Mouse (Mus musculus) common myeloid progenitor, adult 5-6 weeks (primary cell): ENCODE data around the gene Hist2h4. TPM values are rescaled to one million over a fixed set of nuclear protein-coding genes. Genes with fewer than 3 reads are reported as not detected.

Experiments used
- ATAC-seq: replicated peaks from 2 replicates; pipeline ENCODE4 v1.8.0; 2016; ENCODE audit warnings: low read depth, mild to moderate bottlenecking, moderate TSS enrichment, inconsistent platforms; ENCODE audit not compliant: poor library complexity, severe bottlenecking
- total RNA-seq: library from RNA; stranded (forward); fragments of 200-1000, 187-1606 nt; gene quantifications from 2 replicates; pipeline ENCODE4 v1.2.3, GENCODE M21; 2017

Gene Hist2h4
- total RNA-seq, 1 experiment from 2014 or later: 120 TPM

DNA sequence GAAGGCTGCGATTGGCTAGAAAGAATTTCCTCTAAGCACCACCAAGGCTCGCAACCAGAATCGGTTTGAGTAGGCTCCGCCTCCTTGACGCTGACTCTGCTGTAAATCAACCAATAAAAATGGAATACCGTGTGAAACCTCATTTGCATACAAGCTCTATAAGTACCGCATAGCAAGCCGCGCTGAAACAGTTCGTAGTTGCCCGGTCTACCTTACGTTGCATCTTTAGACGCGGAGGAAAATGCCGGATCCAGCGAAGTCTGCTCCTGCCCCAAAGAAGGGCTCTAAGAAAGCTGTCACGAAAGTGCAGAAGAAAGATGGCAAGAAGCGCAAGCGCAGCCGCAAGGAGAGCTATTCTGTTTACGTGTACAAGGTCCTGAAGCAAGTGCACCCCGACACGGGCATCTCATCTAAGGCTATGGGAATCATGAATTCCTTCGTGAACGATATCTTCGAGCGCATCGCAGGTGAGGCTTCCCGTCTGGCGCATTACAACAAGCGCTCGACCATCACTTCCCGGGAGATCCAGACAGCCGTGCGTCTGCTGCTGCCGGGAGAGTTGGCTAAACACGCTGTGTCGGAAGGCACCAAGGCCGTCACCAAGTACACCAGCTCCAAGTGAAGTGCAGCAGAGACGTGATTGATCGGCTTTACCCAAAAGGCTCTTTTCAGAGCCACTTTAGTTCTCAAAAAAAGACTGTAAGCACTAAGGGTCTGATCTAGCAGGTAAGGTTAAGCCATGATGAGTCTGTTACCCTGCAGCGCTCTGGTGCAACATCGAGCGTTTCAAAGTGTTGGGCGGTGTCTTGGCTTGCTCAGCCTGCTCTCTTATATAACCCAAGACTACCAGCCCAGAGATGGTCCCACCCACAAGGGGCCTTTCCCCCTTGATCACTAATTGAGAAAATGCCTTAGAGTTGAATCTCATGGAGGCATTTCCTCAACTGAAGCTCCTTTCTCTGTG is 6.7 kb upstream of the Hist2h4 start, which contains the start of gene Hist2h2bb:
Gene Hist2h2bb (plus strand): TSS at position 242 of the 964 bp plus-strand sequence.
- peak; percentile 85 for ATAC-seq

DNA sequence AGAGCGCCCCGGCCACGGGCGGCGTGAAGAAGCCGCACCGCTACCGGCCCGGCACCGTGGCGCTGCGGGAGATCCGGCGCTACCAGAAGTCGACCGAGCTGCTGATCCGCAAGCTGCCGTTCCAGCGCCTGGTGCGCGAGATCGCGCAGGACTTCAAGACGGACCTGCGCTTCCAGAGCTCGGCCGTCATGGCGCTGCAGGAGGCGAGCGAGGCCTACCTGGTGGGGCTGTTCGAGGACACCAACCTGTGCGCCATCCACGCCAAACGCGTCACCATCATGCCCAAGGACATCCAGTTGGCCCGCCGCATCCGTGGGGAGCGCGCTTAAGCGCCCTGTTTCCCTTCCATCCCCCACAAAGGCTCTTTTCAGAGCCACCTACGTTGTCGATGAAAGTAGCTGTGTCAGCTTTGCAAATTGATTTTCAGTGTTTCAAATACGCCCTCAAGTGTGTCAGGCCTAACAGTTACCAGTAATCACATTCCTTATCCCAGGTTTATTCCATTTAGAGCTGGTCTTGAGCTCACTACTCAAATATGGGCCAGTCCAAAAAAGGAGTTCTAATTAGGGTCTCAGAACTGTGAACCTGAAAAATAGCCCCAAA is 5.8 kb upstream of the Hist2h4 start:
- peak; percentile 10; the same call in 1 of the 2 replicates for ATAC-seq

DNA sequence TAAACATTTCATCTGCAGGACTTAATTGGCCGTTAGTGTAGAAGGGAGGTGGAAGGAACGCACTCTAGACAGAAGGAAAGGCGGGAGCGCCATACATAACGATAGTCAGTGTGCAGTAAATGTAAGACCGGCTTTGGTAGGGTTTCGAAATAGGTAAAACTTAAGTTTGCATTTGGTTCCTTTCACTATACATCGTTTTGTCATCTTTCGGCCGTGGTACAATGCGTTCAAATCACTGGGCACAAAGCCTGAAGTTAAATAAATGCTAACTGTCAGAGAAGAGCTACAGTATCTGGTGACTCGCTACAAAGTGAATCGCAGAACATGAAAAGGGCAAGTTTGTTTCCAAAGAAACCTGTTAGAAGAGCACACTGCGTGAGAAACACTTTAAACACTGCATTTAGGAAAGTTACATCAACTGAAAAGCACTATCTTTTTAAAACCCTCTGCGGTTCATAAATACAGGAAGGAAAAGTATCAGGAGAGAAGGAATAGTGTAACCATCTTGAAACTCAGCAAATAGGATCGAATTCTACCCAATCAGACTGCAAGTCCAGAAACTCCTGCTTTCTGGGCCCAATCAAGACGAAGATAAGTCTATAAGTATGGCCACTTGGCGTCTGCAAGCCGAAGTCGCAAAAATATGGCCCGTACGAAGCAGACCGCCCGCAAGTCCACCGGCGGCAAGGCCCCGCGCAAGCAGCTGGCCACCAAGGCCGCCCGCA is 5.1 kb upstream of the Hist2h4 start, which contains the start of gene Hist2h3b:
Gene Hist2h3b (plus strand): TSS at position 604 of the 725 bp plus-strand sequence.
- ATAC-seq: peak; percentile 31

DNA sequence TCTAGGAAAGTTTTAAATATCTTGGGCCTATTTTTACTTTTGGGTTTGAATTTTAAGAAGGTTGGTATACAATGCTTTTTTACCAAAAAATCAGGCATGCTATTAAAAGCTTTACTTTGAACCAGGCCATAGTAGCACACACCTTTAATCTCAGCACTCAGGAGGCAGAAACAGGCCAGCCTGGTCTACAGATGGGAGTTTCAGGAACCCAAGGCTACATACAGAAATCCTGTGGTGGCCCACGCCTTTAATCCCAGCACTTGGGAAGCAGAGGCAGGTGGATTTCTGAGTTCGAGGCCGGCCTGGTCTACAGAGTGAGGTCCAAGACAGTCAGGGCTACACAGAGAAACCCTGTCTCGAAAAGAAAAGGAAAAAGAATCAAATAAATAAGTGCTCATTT is 4.4 kb upstream of the Hist2h4 start:
- no peak for ATAC-seq

DNA sequence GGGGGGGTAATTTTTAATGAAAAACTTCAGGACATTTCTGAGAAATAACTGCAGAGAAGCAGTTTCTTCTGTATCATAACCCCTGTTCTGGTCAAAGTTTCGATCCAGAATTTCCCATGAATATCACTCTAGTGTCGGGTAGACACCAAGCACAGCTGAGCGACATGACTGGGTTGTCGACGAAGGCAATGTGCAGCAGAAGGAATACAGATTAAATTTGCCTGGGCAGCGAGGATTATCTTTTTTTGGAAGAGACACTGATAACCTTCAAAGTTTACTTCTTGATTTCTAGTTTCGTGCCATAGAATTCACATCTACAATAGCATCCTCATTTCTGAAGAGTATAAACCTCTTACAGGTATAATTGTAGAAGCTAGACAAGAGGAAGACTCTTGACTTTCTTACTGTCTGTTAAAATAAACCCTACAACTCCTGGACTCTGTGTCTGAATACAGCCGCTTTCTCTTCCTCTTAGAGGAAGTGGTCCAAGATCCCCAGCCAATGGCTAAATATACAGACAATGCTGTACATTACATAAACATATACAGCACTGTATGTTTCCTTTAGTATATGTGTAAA is 3.1 kb upstream of the Hist2h4 start:
- no peak for ATAC-seq

DNA sequence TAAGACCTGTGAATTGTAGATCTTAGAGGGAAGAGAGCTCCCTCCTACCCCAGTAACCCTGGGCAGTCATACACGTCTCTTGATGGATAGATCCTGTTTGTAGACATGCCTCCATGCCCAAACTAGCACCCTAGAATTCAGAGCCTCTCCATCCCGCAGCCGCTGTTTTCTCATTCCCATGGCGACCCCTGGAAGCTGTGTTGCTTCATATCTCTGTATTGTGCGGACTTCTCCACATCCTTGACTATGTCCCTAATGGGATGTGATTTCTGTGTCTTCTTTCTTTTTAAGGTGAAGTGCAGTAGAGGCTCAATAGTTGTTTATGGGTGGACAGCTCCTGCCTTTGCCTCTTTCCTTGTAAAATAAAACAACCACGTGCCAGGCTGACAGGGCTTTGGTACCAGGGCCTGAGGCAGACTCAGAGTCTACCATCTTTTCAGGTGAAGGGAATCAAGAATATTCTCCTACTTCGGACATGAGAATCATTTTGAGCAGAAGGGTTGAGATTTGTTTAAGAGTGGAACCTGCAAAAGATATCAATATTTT is 1.4 kb upstream of the Hist2h4 start:
- ATAC-seq: no peak

DNA sequence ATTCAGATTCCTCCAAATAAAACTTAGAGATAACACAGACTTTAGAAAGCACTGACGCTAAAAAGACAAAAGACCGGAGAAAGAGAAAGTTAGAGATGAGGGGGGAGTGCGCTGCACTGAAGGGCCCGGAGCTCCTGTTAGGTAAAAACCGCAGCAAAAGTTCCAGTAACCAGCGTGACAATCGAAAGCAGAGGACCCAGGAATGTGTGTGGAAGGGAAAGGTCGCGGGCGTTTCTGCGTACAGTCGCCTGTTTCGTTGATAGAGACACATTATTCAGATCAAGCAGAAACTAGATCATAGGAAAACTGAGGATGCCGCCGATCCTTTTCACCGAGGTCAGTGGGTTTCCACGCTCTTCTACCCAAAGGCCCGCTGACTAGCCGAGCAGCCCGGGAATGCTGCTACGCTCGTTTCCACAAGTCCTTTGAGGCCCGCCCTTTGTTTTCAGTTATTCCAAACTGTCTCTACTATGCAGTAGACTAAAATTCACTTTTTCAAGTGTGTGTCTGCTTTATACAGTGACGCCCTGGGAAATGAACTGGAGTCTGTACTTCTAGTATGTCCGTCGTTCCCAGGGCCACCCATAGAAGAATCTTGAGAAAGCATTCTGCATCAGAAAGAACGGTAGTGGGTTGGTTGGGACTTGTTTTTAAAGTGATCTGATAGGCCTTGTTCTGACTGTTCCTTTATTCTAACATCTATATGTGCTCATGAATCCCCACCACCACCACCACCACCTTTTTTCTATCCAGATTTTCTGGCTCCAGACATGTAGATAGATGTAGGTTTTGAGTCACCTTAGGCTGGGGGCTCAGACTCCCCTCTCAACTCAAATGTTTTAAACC is 670 bp upstream of the Hist2h4 start:
- peak; percentile 35 for ATAC-seq

DNA sequence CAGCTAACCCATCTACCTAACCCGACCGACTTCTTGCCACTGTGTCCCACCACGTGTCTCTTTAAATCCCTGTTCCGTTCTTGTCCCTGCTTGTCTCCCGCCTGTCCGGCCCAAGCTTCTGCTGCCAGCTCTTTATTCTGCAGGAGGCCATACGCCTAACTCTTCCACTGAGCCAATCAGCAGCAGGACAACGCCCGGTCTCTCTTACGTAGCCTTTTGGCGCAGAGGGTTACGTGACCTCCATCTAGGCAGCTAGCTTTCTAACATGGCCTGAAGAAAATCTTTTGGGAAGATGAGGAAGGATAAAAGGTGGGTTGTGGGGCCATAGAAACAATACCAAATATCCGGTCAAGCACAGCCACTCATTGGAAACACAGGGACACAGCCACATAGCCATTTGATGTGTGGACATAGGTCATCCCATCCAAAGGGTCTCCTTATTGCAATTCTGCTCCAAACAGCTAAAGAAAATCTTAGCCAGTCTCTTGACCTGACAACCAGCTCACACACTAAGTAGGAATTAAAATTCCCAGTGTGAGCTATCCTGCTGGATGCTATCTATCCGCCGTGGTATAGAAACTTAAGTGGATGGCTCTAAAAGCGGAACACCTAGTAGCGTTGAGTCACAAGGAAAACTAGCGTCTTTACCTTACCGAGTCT is 765 bp downstream of the Hist2h4 start:
- ATAC-seq: peak; percentile 66

DNA sequence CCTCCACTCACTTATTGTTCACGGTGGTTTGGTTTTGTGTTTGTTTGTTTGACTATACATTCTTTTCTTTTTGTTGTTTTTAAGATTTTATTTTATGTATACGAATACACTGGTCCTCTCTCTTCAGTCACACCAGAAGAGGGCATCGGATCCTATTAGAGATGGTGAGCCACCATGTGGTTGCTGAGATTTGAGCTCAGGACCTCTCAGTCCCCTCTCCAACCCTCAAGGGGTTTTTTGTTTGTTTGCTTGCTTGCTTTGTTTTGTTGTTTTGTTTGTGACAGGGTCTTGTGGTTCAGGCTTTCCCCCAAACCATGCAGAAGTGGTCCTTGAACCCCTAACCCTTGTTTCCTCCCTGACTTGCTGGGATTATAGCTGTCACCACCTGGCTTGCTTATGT is 1.5 kb downstream of the Hist2h4 start:
- no peak for ATAC-seq

DNA sequence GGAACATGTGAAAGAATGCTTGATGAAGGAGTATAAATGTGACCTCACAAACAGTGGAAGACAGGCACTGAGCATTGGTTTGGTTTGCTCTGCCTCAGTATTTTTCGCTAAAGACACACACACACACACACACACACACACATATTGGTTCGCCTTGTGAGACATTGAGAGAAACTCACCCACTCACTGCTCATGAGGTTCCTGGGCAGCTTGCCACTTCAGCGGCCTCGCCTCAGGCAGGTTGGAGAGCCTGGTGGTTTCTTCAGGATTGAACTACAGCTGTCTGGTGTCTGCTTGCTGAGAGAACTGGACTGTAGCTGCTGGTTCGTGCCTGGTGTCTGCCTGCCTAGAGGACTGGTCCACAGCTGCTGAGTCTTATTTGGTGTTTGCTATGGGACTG is 2.9 kb downstream of the Hist2h4 start:
- ATAC-seq: no peak

DNA sequence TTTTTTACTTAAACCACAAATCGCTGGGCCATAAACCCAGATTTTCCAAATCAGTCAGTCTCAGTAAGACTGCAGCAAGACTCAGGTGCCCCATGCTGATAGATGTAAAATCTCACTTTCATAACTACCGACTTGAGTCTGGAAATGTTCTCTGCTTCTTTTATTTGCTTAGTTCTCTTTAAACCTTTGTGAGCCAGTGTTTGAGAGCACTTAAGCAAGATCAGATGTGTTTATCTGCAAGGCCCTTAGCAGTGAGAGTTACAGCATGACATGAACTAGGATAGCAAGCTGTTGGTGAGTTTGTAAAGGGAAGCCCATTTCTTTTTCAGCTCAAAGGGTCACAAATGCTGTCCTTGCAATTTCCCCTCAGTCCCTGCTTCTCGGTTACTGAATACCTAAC is 5.9 kb downstream of the Hist2h4 start:
- no peak for ATAC-seq

DNA sequence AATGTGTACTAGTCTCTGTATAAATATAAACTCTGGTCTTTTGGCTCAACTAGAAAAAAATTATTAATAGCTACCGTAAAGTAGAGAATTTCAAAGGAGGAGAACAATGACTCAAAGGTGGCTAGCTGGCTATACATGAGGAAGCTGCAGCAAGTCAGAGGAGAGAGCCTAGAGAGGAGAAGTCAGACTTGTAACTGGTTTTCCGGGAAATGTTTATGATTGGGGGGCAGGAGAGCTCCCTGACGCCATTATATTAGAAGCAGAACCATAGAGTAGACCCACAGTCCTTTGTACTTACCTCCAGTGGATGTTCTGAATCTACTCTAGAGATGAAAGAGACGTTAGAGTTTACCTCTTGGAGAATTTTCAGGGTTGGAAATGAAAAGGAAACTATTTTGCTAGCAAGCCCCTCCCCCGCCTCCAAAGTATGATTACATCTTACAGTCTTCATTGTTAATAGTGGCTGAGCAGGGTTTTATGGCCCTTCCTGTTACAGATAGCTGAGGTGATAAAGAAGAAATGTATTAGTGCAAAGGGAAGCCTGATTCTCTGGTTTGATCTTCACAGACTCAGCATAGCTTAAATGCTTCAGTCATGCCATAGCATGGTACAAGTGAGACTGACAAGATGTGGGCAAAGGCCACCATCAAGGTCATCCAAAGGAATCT is 7.1 kb downstream of the Hist2h4 start:
- ATAC-seq: no peak

DNA sequence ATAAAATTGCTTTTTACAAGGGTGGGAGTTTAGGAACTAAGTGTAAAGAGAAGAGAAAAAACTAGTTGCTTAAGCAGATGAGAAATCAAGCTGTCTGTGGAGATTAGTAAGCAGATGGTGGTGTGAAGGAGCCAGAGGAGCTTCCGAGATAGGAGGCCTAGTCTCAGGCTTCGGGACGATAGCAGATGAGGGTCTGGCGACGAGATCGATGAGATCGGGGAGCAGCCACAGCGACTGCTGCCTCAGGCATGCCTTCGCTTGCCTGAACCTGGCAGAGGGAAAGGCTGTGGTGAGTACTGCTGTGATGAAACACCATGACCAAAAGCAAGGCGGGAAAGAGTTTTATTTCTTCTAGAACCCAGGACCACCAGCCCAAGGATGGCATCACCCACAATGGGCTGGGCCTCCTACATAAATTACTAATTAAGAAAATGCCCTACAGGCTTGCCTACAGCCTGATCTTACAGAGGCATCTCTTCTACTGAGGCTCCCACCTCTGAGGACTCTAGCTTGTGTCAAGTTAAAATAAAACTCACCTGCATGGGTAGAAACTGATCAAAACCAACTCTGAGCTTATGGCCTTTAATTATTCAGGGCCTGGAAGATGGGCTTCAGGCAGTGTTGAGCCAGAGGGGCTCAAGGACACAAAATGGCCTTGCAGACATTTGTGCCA is 8.3 kb downstream of the Hist2h4 start:
- ATAC-seq: 0 out of 2 replicates have a peak, but pooled peaks have one; percentile 37

DNA sequence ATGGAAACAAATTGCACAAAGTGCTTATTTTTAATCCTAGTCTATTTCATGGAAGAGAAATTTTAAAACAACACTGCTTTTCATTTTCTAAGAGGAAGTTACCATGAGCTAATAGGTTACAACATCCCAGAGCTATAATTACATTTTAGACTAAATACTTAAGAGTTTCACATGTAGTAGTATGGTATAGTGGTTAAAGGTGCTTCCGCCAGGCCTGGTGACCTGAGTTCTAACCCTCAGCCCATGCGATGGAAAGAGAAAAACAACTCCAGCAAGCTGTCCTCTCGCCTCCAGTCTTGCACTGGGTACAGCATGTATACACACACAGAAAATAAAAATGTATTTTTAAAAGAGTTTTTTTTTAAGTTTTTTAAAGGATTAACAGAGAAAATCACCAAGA is 11.3 kb downstream of the Hist2h4 start:
- ATAC-seq: peak; percentile 58

DNA sequence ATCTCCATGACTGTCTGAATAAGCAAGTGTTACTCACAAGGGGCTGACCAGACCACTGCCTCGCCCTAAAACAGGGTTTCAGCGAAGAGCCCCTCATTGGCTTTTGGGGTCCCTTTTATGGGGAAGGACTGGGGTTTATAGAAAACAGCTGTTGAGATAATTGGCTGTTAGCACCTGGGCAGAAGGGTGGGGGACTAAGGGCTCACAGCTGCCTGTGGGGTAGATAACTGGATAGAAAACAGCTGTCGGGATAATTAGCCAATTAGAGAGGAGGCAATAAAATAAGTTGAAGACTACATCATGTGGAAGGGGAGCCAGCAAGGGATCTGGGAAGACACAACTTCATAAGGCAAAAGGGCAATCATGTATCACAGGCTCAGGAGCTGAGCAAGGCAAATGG is 12.2 kb downstream of the Hist2h4 start:
- ATAC-seq: no peak

DNA sequence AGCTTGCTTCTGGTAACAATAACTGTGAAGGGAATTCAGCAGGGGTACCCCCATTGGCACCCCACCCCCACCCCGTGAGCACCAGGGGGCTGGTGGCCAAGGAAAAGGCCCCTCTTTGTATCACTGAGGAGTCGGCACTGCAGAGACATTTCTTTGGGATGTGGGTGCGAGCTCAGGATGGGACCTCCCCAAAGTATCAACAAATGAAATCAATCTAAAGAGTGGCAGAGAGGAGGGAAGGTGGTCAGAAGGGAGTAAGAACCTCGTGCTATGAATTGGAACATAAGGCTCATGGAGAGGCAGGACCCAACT is 14.1 kb downstream of the Hist2h4 start:
- ATAC-seq: no peak

DNA sequence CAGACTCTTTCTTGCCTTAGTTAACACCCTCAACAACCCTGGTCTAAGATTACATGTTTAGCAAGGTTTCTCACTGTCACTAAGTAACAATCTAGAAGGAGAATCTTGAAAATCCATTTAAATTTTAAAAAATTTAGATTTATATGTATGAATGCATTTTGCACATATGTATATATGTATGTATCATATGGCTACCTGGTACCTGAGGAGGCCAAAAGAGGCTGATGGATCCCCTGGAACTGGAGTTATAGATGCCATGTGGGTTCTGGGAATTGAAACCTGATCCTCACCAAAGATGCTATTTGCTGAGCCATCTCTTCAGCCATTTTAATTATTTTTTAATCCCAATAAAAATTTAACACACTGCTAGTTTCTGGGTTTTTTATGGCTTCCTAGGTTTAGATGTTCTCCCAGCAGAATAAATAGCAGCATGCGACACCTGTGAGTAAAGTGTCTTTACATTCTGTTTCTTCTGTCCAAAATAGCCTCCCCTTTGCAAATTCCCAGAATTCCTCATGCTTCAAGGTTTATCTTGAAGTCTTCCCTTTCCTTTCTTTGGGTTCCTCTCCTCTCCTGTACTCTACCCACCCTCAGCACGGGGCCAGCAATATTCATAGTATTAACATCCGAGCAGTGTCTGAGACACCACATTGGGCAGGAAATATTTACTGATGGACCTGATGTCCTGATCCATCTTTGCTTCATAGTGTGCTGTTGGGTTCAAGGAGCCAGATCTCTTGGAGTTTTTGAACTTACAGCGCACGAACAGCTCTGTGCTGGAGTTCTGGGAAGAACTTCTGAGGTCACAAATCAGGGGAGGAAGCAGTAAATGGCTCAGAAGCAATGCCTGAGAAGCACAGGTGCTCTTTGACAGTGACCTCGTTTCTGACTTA is 14.7 kb downstream of the Hist2h4 start:
- no peak for ATAC-seq
